Mouse (Mus musculus) midbrain, embryonic 15.5 days (tissue): ENCODE results near the gene Olfr605. TPM values are rescaled to one million over a fixed set of nuclear protein-coding genes. Genes with fewer than 3 reads are reported as not detected.
"Not testable (repeated sequence)": the region's sequence is repeated elsewhere in the genome, so short reads cannot be mapped to it uniquely, and the experiment has no call there.

Experiments used
- ATAC-seq: fragments of 200-750 bp; cut with Nextera tagmentation; replicated peaks from 2 replicates; pipeline ENCODE4 v1.8.0; 2017; ENCODE audit warnings: moderate TSS enrichment
- H3K27ac ChIP-seq: fragments of 300-500 bp; sonication (generic); 2 replicates; pipeline ENCODE4 v1.5.1; 2015; ENCODE audit warnings: mild to moderate bottlenecking, inconsistent platforms
- H3K27me3 ChIP-seq: fragments of 300-500 bp; sonication (generic); replicated peaks from 2 replicates; pipeline ENCODE4 v1.6.1; 2015; ENCODE audit warnings: inconsistent platforms
- H3K36me3 ChIP-seq: fragments of 300-500 bp; sonication (generic); replicated peaks from 2 replicates; pipeline ENCODE4 v1.6.1; 2015; ENCODE audit warnings: inconsistent platforms
- H3K4me1 ChIP-seq: fragments of 300-500 bp; sonication (generic); 2 replicates; pipeline ENCODE4 v1.6.1; 2015; ENCODE audit warnings: inconsistent platforms
- H3K4me2 ChIP-seq: fragments of 300-500 bp; sonication (generic); 2 replicates; pipeline ENCODE4 v1.6.1; 2015; ENCODE audit warnings: inconsistent platforms, mild to moderate bottlenecking, moderate library complexity
- H3K4me3 ChIP-seq: fragments of 300-500 bp; sonication (generic); 2 replicates; pipeline ENCODE4 v1.5.1; 2015; ENCODE audit warnings: mild to moderate bottlenecking, inconsistent platforms
- H3K9ac ChIP-seq: fragments of 300-500 bp; sonication (generic); 2 replicates; pipeline ENCODE4 v1.6.1; 2015; ENCODE audit warnings: mild to moderate bottlenecking, inconsistent platforms
- H3K9me3 ChIP-seq: fragments of 300-500 bp; sonication (generic); 2 replicates; pipeline ENCODE4 v1.6.1; 2016; ENCODE audit warnings: inconsistent platforms
- WGBS: fragments of 180-500 bp; shearing (Covaris S2); methylation state at CpG from one replicate; pipeline ENCODE4 v1.1.7; 2015; ENCODE audit warnings: mixed read lengths; 5-methylcytosine and 5-hydroxymethylcytosine counted together
- microRNA-seq: library from miRNA; unstranded; fragments of <30 nt; microRNA quantifications from one replicate; pipeline ENCODE4, GENCODE M21; 2016
- polyA plus RNA-seq: library from polyadenylated mRNA; unstranded; fragments of >200 nt; fragmentation: Nextera tagmentation; extraction: Ambion mirVana; gene quantifications from 2 replicates; pipeline ENCODE4 v1.2.1, GENCODE M21; 2015

Gene Olfr605
- polyA plus RNA-seq: not detected in 2 replicates

DNA sequence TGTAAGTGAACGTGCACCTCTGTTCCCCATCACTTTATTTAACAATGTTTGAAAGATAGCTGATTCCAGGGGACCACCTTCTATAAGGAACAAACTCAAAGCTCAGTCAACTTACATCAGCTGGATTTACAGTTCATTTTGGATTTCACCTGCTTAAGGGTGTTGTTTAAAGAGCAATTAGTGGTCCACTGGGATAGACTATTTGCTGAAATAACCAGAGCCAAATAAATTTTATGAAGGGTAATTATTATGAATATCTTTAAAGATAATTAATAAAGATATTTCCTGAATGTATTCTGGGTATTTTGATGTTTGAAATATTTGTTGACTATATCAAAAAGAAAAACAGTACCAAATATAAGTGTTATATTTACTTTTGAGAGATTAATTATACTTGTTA, at the start of gene Olfr605:
TSS of gene Olfr605 (minus strand) at position 101 of the 400 bp plus-strand sequence.
- no peak within 1 kb of the TSS for H3K27ac ChIP-seq
- no peaks in the 10 kb centered on the region for H3K9me3 ChIP-seq
- no peak within 1 kb of the TSS for H3K4me3 ChIP-seq
- no peaks in the 10 kb centered on the region for H3K27me3 ChIP-seq
- H3K9ac ChIP-seq: no peak within 1 kb of the TSS
- 93% methylated on average over 1 of the region's 1 CpGs for WGBS
- H3K4me1 ChIP-seq: no peaks in the 10 kb centered on the region
- no peak within 1 kb of the TSS for H3K4me2 ChIP-seq
- no peak for ATAC-seq
- H3K36me3 ChIP-seq: no peaks in the 10 kb centered on the region

DNA sequence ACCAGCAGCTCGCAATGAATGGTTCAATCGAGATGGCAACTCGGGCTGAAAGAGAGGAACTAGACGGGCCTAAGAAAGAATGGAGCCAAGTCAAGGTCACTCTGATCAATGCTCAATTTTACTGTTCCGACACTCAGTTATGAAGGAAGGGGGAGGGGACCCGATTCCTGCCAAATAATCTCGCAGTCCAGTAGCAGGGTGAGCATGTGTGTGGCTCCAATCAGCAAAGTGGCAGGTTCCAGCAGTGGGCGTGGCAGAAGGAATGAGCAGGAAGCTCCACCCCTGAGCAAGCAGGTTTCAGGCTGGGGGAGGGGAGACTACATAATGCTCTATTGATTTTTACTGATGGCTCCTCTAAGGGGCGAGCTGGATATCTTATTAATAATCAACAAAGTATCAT, 31.9 kb upstream of the Olfr605 start:
- not testable (repeated sequence) for H3K27me3 ChIP-seq, H3K27ac ChIP-seq, ATAC-seq, H3K4me2 ChIP-seq, H3K9ac ChIP-seq, H3K4me3 ChIP-seq, H3K36me3 ChIP-seq, H3K9me3 ChIP-seq, H3K4me1 ChIP-seq
- WGBS: 90% methylated on average over 9 of the region's 9 CpGs

DNA sequence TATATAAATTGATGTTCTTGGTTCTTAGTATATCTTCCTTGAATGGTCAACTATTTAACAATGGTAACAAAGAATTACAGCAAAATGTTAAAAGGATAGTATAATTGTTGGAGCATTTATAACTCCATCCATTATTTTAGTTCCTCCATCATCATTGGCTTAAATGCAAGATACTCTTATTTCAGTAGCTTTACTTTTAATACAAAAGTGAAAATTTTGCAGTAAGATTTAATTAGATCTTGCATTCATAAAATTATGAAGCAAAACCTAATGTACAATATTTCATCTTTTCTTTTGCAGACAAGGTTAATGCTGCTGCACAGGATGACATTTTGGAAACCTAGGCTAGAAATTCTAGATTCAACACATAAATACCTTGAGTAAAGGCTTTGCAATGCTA, 24.3 kb upstream of the Olfr605 start, which contains the start of gene Olfr608:
TSS of gene Olfr608 (plus strand) at position 301 of the 400 bp plus-strand sequence.
- Histone ChIP-seq H3K4me1 (no peaks in the 10 kb centered on the region), H3K36me3 (no peaks in the 10 kb centered on the region), H3K9ac (no peak within 1 kb of the TSS), H3K4me2 (no peak within 1 kb of the TSS), H3K9me3 (no peaks in the 10 kb centered on the region), H3K4me3 (no peak within 1 kb of the TSS), H3K27ac (no peak within 1 kb of the TSS), H3K27me3 (no peaks in the 10 kb centered on the region)
- no peak for ATAC-seq

GRCm38 (mm10) chr7:103460590-103460989, 15.4 kb upstream of the Olfr605 start:
- WGBS: 94% methylated on average over 5 of the region's 5 CpGs
- no peaks in the 10 kb centered on the region for H3K27me3 ChIP-seq
- H3K4me1 ChIP-seq: no peaks in the 10 kb centered on the region
- no peak for ATAC-seq
- H3K36me3 ChIP-seq: no peaks in the 10 kb centered on the region
- no peak overlapping the region for H3K9ac ChIP-seq
- H3K9me3 ChIP-seq: no peaks in the 10 kb centered on the region
- no peak overlapping the region for H3K4me3 ChIP-seq
- no peak overlapping the region for H3K27ac ChIP-seq
- no peak overlapping the region for H3K4me2 ChIP-seq

- no peak within 1 kb of the TSS for H3K9ac ChIP-seq
- no peaks in the 10 kb centered on the region for H3K27me3 ChIP-seq
- H3K4me3 ChIP-seq: no peak within 1 kb of the TSS
- no peak within 1 kb of the TSS for H3K4me2 ChIP-seq
- H3K36me3 ChIP-seq: no peaks in the 10 kb centered on the region
- no peaks in the 10 kb centered on the region for H3K4me1 ChIP-seq
- H3K27ac ChIP-seq: no peak within 1 kb of the TSS
- 95% methylated on average over 2 of the region's 2 CpGs for WGBS
- no peak for ATAC-seq
- H3K9me3 ChIP-seq: no peaks in the 10 kb centered on the region
Observed at GRCm38 (mm10) chr7:103448746-103449145, 3.5 kb upstream of the Olfr605 start, which contains the start of gene Olfr606. TSS of gene Olfr606 (plus strand) at chr7:103449046.

DNA sequence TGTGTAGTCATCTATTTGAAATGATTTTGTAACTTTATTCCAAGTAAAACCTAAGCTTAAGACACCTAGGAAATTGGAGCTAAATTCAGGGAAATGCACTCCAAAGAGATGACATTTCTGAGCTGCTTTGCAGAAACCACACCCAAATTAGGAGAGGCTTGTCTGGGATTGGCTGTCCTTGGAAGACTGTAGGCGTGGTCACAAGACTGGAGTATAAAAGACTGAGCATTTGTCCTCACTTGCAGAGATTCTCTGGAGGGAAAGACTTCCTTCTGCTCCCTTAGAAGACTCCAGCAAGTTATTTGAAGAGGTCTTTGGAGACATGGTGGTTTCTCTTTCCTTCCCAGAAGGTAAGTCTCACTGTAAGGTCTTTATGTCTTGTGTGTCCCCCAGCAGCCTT, 30.5 kb downstream of the Olfr605 start, which contains the start of gene Usp17lc:
TSS of gene Usp17lc (plus strand) at position 301 of the 400 bp plus-strand sequence.
- not testable (repeated sequence) for H3K27ac ChIP-seq, H3K27me3 ChIP-seq, H3K9ac ChIP-seq, H3K4me3 ChIP-seq, H3K4me1 ChIP-seq, H3K4me2 ChIP-seq, ATAC-seq, H3K9me3 ChIP-seq, H3K36me3 ChIP-seq
- WGBS: 58% methylated on average over 1 of the region's 1 CpGs

DNA sequence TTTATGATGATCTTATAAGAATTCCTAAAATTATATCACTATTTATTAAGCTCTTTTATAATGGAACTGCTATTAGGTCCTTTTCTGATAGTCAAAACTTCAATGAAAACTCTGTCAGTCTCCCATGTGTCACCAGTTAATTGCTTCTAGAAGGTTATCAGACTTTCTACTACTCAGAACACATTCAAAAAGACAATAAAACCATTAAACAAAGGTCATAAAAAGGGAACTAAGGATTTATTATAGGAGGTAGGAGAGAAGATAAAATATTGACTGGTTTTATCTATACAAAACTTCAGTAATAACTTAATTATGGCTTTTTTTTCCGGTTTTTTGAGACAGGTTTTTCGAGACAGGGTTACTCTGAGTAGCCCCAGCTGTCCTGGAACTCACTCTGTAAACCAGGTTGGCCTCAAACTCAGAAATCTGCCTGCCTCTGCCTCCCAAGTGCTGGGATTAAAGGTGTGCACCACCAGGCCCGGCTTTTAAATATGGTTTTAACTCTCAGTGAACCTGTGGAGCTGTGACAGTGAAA, 38.7 kb downstream of the Olfr605 start:
- 76% methylated on average over 3 of the region's 3 CpGs for WGBS
- H3K27ac ChIP-seq, H3K4me2 ChIP-seq, H3K36me3 ChIP-seq, H3K4me1 ChIP-seq, ATAC-seq, H3K4me3 ChIP-seq, H3K9ac ChIP-seq, H3K9me3 ChIP-seq, H3K27me3 ChIP-seq: not testable (repeated sequence)

- H3K9me3 ChIP-seq: no peaks in the 10 kb centered on the region
- 0% methylated on average over 1 of the region's 1 CpGs for WGBS
- no peak overlapping the region for H3K9ac ChIP-seq
- no peaks in the 10 kb centered on the region for H3K27me3 ChIP-seq
- no peaks in the 10 kb centered on the region for H3K4me1 ChIP-seq
- ATAC-seq: no peak
- H3K4me3 ChIP-seq: no peak overlapping the region
- no peak overlapping the region for H3K27ac ChIP-seq
- H3K36me3 ChIP-seq: no peaks in the 10 kb centered on the region
- no peak overlapping the region for H3K4me2 ChIP-seq
Observed at GRCm38 (mm10) chr7:103398981-103399380, 46.3 kb downstream of the Olfr605 start.

- no peak for ATAC-seq
- H3K4me2 ChIP-seq: no peak overlapping the region
Observed at GRCm38 (mm10) chr7:103397758-103398157, 47.5 kb downstream of the Olfr605 start.

More at GRCm38 (mm10) chr7:103397758-103398157, 47.5 kb downstream of the Olfr605 start:
- H3K27me3 ChIP-seq: no peaks in the 10 kb centered on the region
- H3K36me3 ChIP-seq: no peaks in the 10 kb centered on the region
- H3K27ac ChIP-seq: no peak overlapping the region
- H3K9me3 ChIP-seq: no peaks in the 10 kb centered on the region
- no peak overlapping the region for H3K4me3 ChIP-seq
- no peak overlapping the region for H3K9ac ChIP-seq
- no peaks in the 10 kb centered on the region for H3K4me1 ChIP-seq

Small RNAs within 50 kb of the gene (microRNA-seq; reads per million reads assigned to microRNA genes)
- gene Gm25774: not detected

Other genes starting within 250 kb of the Olfr605 start
- gene Olfr593, start 233.6 kb downstream of the Olfr605 start, polyA plus RNA-seq: not detected in 2 replicates
- gene Olfr594, start 228.4 kb downstream of the Olfr605 start, polyA plus RNA-seq: not detected in 2 replicates
- gene Usp17ld, start 192.9 kb downstream of the Olfr605 start, polyA plus RNA-seq: not detected in 2 replicates
- not detected in 2 replicates for gene Olfr596, start 139.8 kb downstream of the Olfr605 start, polyA plus RNA-seq
- not detected in 2 replicates for gene Olfr597, start 129.1 kb downstream of the Olfr605 start, polyA plus RNA-seq
- gene Olfr598, start 121.9 kb downstream of the Olfr605 start, polyA plus RNA-seq: not detected in 2 replicates
- gene Olfr599, start 109.5 kb downstream of the Olfr605 start, polyA plus RNA-seq: not detected in 2 replicates
- not detected in 2 replicates for gene Olfr600, start 95.8 kb downstream of the Olfr605 start, polyA plus RNA-seq
- not detected in 2 replicates for gene Olfr601, start 82.8 kb downstream of the Olfr605 start, polyA plus RNA-seq
- not detected in 2 replicates for gene Olfr603, start 59.3 kb downstream of the Olfr605 start, polyA plus RNA-seq
- gene Usp17lc, start 30.4 kb downstream of the Olfr605 start, polyA plus RNA-seq: not detected in 2 replicates
- not detected in 2 replicates for gene Olfr606, start 3.6 kb upstream of the Olfr605 start, polyA plus RNA-seq
- gene Olfr607, start 18.7 kb upstream of the Olfr605 start, polyA plus RNA-seq: not detected in 2 replicates
- gene Olfr608, start 24.4 kb upstream of the Olfr605 start, polyA plus RNA-seq: not detected in 2 replicates
- gene Olfr609, start 52.6 kb upstream of the Olfr605 start, polyA plus RNA-seq: not detected in 2 replicates
- gene Olfr610, start 66.7 kb upstream of the Olfr605 start, polyA plus RNA-seq: not detected in 2 replicates
- gene Olfr611, start 75.4 kb upstream of the Olfr605 start, polyA plus RNA-seq: not detected in 2 replicates
- gene Olfr612, start 97.3 kb upstream of the Olfr605 start, polyA plus RNA-seq: not detected in 2 replicates
- not detected in 2 replicates for gene Olfr613, start 102.6 kb upstream of the Olfr605 start, polyA plus RNA-seq
- not detected in 2 replicates for gene Olfr615, start 110.6 kb upstream of the Olfr605 start, polyA plus RNA-seq
- not detected in 2 replicates for gene Olfr616, start 123.7 kb upstream of the Olfr605 start, polyA plus RNA-seq
- not detected in 2 replicates for gene Olfr617, start 127.6 kb upstream of the Olfr605 start, polyA plus RNA-seq
- 0.18 TPM in 1 of 2 replicates, not detected in the other for gene Olfr618, start 144.7 kb upstream of the Olfr605 start, polyA plus RNA-seq
- gene Olfr619, start 155.1 kb upstream of the Olfr605 start, polyA plus RNA-seq: not detected in 2 replicates
- not detected in 2 replicates for gene Olfr620, start 167.1 kb upstream of the Olfr605 start, polyA plus RNA-seq
- gene Olfr622, start 197.3 kb upstream of the Olfr605 start, polyA plus RNA-seq: not detected in 2 replicates
- gene Olfr623, start 218.3 kb upstream of the Olfr605 start, polyA plus RNA-seq: not detected in 2 replicates
- gene Olfr624, start 225.8 kb upstream of the Olfr605 start, polyA plus RNA-seq: 0.05 TPM in 1 of 2 replicates, not detected in the other
- not detected in 2 replicates for gene Olfr625-ps1, start 237.3 kb upstream of the Olfr605 start, polyA plus RNA-seq